Mouse (Mus musculus) frontal cortex, postnatal 36 days (tissue): Measurements from ENCODE around the gene Syt1.
A peak's percentile ranks its signal among the peaks of the same experiment; 100 is the strongest.

Experiments
- DNase-seq, 2 experiments: peaks; one replicate each; pipeline ENCODE4 v3.0.0; 2022; ENCODE audit warnings: low spot score in 2 of 2

Gene Syt1

DNA sequence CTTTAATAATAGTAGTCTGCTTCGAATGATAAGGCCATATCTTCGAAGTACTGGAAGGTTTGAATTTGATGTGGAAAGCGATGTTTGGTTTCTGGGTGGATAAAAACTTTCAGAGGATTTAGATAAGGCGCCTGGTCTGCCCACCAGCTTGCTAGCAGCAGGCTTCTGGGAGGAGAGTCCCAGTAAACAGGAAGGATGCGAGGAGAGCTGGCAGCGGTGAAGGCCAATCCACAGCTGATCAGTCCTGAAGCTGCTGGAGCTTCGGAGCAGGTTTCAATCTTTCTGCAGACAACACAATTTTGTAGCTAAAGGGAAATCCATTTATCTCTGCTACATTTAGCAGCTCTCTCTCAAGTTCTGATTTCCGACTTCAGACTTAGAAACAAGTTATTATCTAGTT is 358.7 kb downstream of the Syt1 start:
- DNase-seq = no peak

GRCm38 (mm10) chr10:108649174-108649573 is 361.6 kb downstream of the Syt1 start:
- DNase-seq = no peak

GRCm38 (mm10) chr10:108643915-108644314 is 366.9 kb downstream of the Syt1 start:
- no peak for DNase-seq

DNA sequence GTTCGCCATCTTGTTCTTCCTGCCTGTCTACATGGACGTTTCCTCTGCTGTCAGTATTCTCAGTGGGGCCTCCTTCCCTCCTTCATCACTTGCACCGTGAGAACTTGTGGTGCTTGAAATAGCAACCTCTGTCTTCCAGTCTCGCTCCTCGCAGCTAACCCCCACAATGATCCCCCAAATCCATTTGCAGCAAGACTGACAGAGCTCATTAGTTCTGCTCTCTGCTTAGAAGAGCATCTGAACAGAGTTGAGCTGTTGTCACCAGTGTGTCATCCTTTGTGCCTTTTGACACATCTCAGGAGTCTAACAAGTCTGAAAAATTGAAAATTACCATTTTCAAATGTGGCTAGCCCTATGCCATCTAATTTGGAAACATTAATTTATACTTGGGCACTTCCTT is 372.7 kb downstream of the Syt1 start:
- no peak for DNase-seq

DNA sequence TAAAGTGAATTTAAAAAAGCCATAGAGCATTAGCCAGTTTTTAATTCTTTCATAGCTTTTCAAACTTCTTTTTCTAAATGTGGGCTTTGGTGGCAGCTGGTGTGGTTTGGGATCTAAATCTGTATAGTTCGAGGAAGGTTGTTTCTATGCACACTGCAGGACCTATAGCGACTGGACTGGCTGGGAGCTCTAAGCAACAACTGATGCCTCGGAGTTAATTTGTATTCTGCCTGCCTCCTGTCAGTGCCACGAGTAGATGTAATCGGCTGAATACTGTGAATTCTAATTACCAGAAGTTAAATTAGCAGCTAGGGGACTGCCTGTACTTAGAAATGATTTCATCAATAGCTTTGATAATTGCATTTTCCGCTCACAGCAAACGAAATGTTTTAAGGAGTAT is 374.7 kb downstream of the Syt1 start:
- no peak for DNase-seq

DNA sequence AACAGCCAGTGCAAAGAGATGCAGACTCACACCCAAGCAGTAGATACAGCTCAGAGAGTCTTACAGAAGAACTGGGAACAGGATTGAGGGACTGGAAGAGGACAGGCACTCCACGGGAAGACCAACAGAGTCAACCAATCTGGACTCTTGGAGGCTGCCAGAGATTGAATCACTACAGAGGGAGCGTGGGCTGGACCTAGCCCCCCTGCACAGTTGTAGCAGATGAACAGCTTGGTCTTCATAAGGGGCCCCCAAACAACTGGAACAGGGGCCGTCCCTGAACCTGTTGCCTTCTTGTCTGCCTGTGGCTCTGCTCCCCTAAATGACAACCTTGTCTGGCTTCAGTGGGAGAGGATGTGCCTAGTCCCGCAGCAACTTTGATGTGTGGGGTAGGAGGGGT is 375.2 kb downstream of the Syt1 start:
- no peak for DNase-seq

DNA sequence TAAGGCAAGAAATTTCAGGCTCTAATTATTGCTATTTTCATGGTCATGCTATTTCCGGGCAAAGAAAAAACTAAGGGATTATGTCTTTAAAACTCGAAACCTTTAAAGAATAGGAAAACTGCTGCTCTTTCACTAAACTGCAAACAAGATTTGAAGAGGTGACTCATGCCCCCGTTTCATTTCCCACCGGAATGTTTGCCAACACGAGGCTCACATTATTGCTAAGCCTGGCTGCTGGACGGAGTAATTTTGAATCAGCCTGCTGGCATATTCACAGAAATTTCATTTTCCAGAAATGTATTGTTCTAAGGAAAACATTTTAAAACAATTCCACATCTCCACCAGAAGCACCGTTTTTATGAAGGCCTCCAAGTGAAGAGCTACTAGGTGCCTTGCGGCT is 379.9 kb downstream of the Syt1 start:
- no peak for DNase-seq

- no peak for DNase-seq
Measured at GRCm38 (mm10) chr10:108626404-108626803, 384.4 kb downstream of the Syt1 start.

GRCm38 (mm10) chr10:108623002-108623401 is 387.8 kb downstream of the Syt1 start:
- no peak for DNase-seq

DNA sequence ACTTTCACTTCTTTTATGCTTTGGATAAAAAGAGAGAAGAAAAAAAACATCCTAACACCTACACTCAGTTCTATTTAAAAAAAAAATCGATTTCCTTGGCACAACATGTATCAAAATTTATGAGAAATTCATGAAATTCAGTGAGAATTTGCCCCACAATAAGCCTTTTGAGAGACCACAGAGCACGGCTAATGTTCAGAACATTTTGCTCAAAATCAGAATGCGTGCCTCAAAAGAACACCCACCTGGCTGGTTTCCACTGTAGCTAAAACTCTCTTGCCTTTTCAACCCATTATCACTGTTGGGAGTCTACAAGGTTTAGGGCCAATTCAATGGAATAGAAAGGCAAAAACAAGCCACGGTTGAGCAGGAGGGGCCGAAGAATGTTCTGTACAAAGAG is 390.9 kb downstream of the Syt1 start:
- DNase-seq = no peak

DNA sequence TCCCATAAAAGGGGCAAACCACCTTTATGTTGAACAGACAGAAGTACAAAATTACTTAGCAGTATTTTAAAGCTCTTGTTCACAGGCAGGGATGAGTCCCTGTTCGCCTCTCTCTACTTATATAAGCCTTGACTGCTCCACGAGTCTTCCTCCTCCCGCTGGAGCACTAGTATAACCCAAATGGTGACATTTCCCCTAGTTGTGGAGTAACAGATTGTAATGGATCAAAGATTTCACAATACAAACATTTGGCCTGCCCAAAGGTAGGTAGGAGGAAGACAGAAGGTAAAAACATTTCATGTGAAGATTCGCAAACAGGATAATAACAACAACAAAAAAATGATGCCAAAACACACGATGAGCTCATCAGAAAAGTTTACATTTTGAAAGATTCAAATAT is 391.6 kb downstream of the Syt1 start:
- DNase-seq = no peak

- DNase-seq = peak in 1 of 2 experiments; percentile 53
Measured at GRCm38 (mm10) chr10:108610057-108610644, 400.6 kb downstream of the Syt1 start.

GRCm38 (mm10) chr10:108601672-108602412 is 408.9 kb downstream of the Syt1 start:
- no peak for DNase-seq

- DNase-seq = peak in 1 of 2 experiments; percentile 73
Measured at GRCm38 (mm10) chr10:108600693-108601092, 410.1 kb downstream of the Syt1 start.

GRCm38 (mm10) chr10:108597385-108597784 is 413.4 kb downstream of the Syt1 start:
- DNase-seq = no peak

DNA sequence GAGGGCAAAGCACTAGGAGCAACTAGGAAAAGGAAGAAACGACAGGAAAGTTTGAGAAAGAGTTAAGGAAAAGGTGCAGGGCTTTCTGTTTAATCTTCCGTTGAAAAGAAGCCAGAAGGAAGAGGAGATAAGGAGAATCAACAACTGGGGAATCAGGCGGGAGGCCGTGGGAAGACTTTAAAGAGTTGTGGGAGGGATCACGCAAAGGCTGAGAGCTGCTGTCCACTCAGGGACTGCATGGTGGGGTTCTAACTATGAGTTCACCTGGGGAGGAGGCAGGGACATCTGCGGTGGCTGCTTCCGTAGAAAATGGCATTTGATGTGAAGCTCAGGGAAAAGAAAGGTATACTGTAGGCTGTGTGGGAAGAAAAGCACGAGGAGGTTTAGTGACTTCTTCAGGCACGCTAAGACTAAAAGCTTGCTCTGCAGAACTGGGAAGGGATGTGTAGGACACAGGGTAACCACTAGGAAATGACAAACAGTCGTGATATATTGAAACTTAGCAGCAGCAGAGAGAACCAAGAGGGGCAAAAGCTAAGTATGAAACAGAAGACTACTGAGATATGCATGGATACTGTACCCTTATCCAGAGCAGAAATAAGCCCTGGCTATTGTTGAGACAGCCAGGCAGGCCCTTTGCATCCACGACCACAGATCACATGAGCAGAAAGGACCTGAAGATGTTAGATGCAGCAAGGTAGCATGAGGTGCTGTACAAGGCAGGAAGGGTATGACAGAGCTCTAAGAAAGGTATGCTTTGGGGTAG is 414.4 kb downstream of the Syt1 start:
- no peak for DNase-seq

GRCm38 (mm10) chr10:108589355-108589754 is 421.4 kb downstream of the Syt1 start:
- no peak for DNase-seq

DNA sequence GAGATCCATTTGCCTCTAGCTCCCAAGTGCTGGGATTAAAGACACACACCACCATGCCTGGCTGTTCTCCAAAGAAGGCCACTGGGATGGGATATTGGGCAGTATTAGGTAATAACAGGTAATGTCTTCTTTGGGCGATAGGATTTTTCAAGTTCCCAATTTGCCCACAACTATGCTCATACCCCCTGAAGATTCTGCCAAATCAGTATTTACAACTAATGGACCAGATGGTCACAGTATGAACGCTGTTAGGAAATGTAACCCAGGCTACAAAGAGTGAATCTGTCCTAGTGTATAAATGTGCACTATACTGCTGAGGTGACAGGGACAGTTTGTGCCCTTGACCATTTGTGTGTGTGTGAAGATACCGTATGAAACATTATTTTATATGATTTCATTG is 421.9 kb downstream of the Syt1 start:
- DNase-seq = no peak

GRCm38 (mm10) chr10:108583694-108584093 is 427.1 kb downstream of the Syt1 start:
- DNase-seq = no peak

DNA sequence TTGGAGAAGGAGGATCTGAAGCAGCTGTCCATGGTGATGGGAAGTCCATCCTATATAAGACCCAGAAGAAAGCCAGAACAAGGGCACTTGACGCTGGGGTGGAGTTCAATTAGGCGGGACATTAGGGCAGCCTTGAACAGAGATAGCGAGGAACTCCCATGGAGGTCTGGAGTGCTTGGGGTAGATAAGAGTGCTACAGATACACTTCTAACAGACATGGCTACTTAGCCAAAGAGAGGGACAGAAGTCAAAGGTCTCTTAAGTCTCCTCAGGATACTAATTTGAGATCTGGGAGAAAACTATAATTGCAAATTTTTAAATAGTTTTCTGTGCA is 428.4 kb downstream of the Syt1 start:
- no peak for DNase-seq

DNA sequence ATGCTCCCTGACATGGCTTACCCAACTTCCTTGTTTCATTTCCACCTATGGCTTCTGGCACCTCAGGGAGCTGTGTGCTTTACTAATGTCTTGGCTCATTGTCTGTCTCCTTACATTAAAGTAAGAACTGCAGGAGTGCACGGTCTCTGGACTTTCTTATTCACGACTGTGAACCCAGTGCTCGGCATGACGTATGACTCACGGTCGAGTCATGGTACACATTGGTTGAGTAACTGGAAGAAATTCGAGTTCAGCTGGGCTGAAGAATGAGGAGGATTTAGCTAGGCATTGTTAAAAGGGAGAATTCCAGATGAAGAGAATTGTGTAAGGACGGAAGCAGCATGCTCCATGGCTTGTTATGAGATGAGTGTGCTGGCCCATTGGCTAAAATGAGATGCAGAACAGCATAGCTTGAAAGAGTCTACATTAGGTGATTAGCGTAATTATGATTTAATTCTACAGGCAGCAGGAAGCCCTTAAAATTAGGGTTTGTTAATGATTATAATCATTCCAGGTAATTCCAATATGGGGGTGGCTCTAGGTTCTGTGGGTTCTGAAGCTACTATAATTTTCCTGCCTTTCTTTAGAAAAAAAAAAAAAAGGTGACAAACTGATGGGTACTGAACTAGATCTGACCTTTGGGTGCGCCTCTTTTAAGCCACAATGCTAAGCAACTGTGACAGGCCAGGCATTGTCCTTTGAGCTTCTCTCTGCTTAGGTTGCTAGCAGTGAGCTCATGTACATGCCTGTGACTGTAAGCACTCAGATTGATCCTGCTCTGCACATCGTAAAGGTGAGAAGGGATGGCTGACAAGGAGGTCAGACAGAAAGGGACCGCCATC is 429.0 kb downstream of the Syt1 start:
- DNase-seq = no peak

- DNase-seq = no peak
Measured at GRCm38 (mm10) chr10:108580786-108581420, 429.9 kb downstream of the Syt1 start.
